Mouse (Mus musculus) brain, adult 2 months (tissue): Measurements from ENCODE around the gene Arhgap23.

ENCODE experiments used
- DNase-seq: peaks from one replicate; pipeline ENCODE4 v3.0.0; 2011; ENCODE audit warnings: low read depth, low spot score

The Arhgap23 gene

DNA sequence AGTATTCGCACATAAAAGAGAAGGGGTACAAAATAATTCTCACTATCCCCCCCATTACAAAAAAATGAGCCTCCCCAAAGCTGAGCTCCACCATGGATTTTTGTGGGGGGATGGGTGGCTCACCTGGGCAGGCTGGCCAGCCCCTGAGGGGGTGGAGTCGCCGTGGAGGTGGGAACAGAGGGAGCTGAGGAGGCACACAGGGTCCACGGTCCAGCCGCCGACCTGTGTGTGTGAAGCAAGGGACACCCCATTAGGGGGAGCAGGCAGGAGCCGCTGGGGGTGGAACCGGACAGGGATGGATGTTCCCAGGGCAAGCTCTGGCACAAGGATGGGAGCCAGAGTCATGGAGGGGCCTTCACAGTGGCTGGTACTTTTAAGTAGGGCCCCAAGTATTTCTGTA, 133.4 kb downstream of the Arhgap23 start:
- no peak for DNase-seq
